42 mouse cellular contexts compared by ENCODE assay signal in the genomic region with DNA sequence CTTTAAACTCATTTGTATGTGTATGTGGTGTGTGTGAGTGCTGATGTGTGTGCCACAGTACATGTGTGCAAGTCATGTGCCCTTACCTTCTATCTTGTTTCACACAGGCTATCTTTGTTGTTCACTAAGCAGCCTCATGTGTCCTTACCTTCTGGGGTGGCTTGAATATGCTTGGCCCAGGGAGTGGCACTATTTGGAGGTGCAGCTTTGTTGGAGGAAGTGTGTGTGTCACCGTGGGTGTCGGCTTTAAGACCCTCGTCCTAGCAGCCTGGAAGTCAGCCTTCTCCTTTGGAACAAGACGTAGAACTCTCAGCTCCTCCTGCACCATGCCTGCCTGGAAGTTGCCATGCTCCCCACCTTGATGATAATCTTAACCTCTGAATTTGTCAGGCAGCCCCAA. TPM values are rescaled to one million over a fixed set of nuclear protein-coding genes. Genes with fewer than 3 reads are reported as not detected.
"Had no signal": no experiment of that assay in that cellular context is flagged by ENCODE, and none has a peak within 500 bp of the region (broad histone marks: within the 10 kb centered on the region; RNA-seq: fewer than 3 reads in every experiment).

No protein-coding gene starts in this region.

- DNase-seq: forebrain, postnatal 0 days; gastrocnemius, postnatal 14 days; gastrocnemius, postnatal 36 days; heart, adult 18-20 months; heart, postnatal 14 days; kidney, adult 11 months; kidney, adult 2 months; kidney, adult 9 months; kidney, postnatal 14 days; kidney, postnatal 36 days; layer of hippocampus, adult 9-11 months; layer of hippocampus, postnatal 36 days; left cerebral cortex, postnatal 4 days had no signal

- H3K27ac ChIP-seq: heart, embryonic 13.5 days; heart, embryonic 15.5 days; hindbrain, embryonic 13.5 days; hindbrain, embryonic 15.5 days; hindbrain, postnatal 0 days; kidney, embryonic 15.5 days; kidney, postnatal 0 days; limb, embryonic 13.5 days; limb, embryonic 15.5 days had no signal

- H3K4me2 ChIP-seq: heart, embryonic 11.5 days; heart, embryonic 13.5 days; heart, embryonic 15.5 days; hindbrain, embryonic 13.5 days; hindbrain, embryonic 15.5 days; kidney, embryonic 15.5 days; limb, embryonic 13.5 days; limb, embryonic 15.5 days had no signal

- H3K9me3 ChIP-seq: heart, embryonic 13.5 days; heart, embryonic 15.5 days; hindbrain, embryonic 13.5 days; hindbrain, embryonic 15.5 days; kidney, embryonic 15.5 days; limb, embryonic 13.5 days; limb, embryonic 15.5 days had no signal

- H3K36me3 ChIP-seq: heart, embryonic 13.5 days; heart, embryonic 15.5 days; hindbrain, embryonic 13.5 days; hindbrain, embryonic 15.5 days; kidney, embryonic 15.5 days; limb, embryonic 13.5 days; limb, embryonic 15.5 days had no signal

- H3K4me3 ChIP-seq: heart, embryonic 13.5 days; heart, embryonic 15.5 days; hindbrain, embryonic 13.5 days; hindbrain, embryonic 15.5 days; kidney, embryonic 15.5 days; limb, embryonic 13.5 days; limb, embryonic 15.5 days had no signal

- H3K9ac ChIP-seq: forebrain, postnatal 0 days; heart, embryonic 13.5 days; heart, embryonic 15.5 days; hindbrain, embryonic 13.5 days; hindbrain, embryonic 15.5 days; kidney, embryonic 15.5 days; limb, embryonic 13.5 days; limb, embryonic 15.5 days had no signal

- H3K4me1 ChIP-seq: heart, embryonic 13.5 days; heart, embryonic 15.5 days; hindbrain, embryonic 15.5 days had no signal

RNA-seq across cellular contexts. Expression of a gene that starts 20.6 kb away (rescaled TPM):
- total RNA-seq: forebrain, postnatal 0 days; gastrocnemius, adult 18-20 months; gastrocnemius, adult 8-10 months; gastrocnemius, postnatal 14 days; gastrocnemius, postnatal 36 days; heart, adult 18-20 months; heart, adult 8-10 months; heart, postnatal 14 days; hematopoietic stem cell, adult 5-6 weeks; hindbrain, postnatal 0 days; layer of hippocampus, adult 18-20 months; layer of hippocampus, adult 8-10 months; layer of hippocampus, postnatal 14 days; layer of hippocampus, postnatal 36 days; left cerebral cortex, adult 18-20 months; left cerebral cortex, adult 8-10 months; left cerebral cortex, postnatal 10 days; left cerebral cortex, postnatal 25 days; left cerebral cortex, postnatal 4 days; liver, adult 2 months had no signal
- polyA plus RNA-seq: forebrain, postnatal 0 days; gonadal fat pad, adult 2 months; heart, embryonic 11.5 days; heart, embryonic 13.5 days; heart, embryonic 15.5 days; heart, postnatal 0 days; hindbrain, embryonic 11.5 days; hindbrain, embryonic 13.5 days; hindbrain, embryonic 15.5 days; hindbrain, postnatal 0 days; intestine, embryonic 14.5 days; intestine, embryonic 16.5 days; kidney, adult 2 months; kidney, embryonic 15.5 days; kidney, postnatal 0 days; large intestine, adult 2 months; limb, embryonic 11.5 days; limb, embryonic 13.5 days; limb, embryonic 15.5 days; liver, adult 2 months had no signal

RNA-seq across cellular contexts. Expression of a gene that starts 37.7 kb away (rescaled TPM):
- polyA plus RNA-seq: heart, embryonic 15.5 days had no signal

RNA-seq across cellular contexts. Expression of a gene that starts 53.5 kb away (rescaled TPM):
- total RNA-seq: gastrocnemius, adult 18-20 months had no signal
